ENCODE assay signal across 9 mouse cellular contexts in genomic region chr7:5081241-5081640, GRCm38 (mm10). TPM values are rescaled to one million over a fixed set of nuclear protein-coding genes. Genes with fewer than 3 reads are reported as not detected.
A peak's percentile ranks its signal among the peaks of the same experiment; 100 is the strongest.
DNase-seq lines count a peak whose midpoint lies in the region; ATAC-seq and TF ChIP-seq lines count a peak whose summit lies in the region.
"Had no signal": no experiment of that assay in that cellular context is flagged by ENCODE, and none has a peak within 500 bp of the region (broad histone marks: within the 10 kb centered on the region; RNA-seq: fewer than 3 reads in every experiment).

No protein-coding gene starts in this region.

- peak overlapping the region; percentile 96 for H3K4me3 ChIP-seq in kidney, embryonic 14.5 days (ENCODE audit: low read length)
- peak overlapping the region; percentile 96 for H3K4me3 ChIP-seq in cortical plate, adult 2 months (ENCODE audit: insufficient read depth, low read length)
- H3K4me3 ChIP-seq in intestine, embryonic 15.5 days (replicated peaks), result peak overlapping the region; percentile 99
- H3K4me3 ChIP-seq in midbrain, postnatal 0 days (ENCODE audit: low read depth, low read length), result peak overlapping the region; percentile 99

- TF ChIP-seq POLR2A in cortical plate, adult 2 months (IDR thresholded peaks at IDR 0.05; ENCODE audit: extremely low read depth, insufficient read depth, low read length), result no peak

- peaks cover 55% of the 10 kb centered on the region for H3K36me3 ChIP-seq in kidney, embryonic 14.5 days (ENCODE audit: control insufficient read depth, insufficient read depth, low read length)
- H3K36me3 ChIP-seq in intestine, embryonic 15.5 days, result peaks cover 23% of the 10 kb centered on the region
- peaks cover 36% of the 10 kb centered on the region for H3K36me3 ChIP-seq in midbrain, postnatal 0 days (ENCODE audit: insufficient read depth, low read length)

- no peak for TF ChIP-seq CTCF in cortical plate, adult 2 months (IDR thresholded peaks at IDR 0.05; ENCODE audit: extremely low read depth, insufficient read depth, low read length)
- TF ChIP-seq CTCF in midbrain, postnatal 0 days (IDR thresholded peaks at IDR 0.05), result no peak

- intact Hi-C loops in gastrocnemius, postnatal 36 days (cut with DNase I), result loop anchor here (10.0 kb wide), 1 partner anchor 1386 kb away; the partner anchor contains the start of genes Mboat7 and Tsen34

- no peaks in the 10 kb centered on the region for H3K27me3 ChIP-seq in kidney, embryonic 14.5 days (ENCODE audit: control insufficient read depth, insufficient read depth, low read length)
- no peaks in the 10 kb centered on the region for H3K27me3 ChIP-seq in intestine, embryonic 15.5 days (replicated peaks)
- no peaks in the 10 kb centered on the region for H3K27me3 ChIP-seq in midbrain, postnatal 0 days (ENCODE audit: insufficient read depth, low read length)

- H3K9ac ChIP-seq in kidney, embryonic 14.5 days (ENCODE audit: low read depth, low read length), result peak overlapping the region; percentile 97
- 0 out of 2 replicates have a peak overlapping the region, but pooled peaks have one; percentile 99 for H3K9ac ChIP-seq in intestine, embryonic 15.5 days
- peak overlapping the region; percentile 97 for H3K9ac ChIP-seq in midbrain, postnatal 0 days (replicated peaks; ENCODE audit: low read length, poor library complexity, severe bottlenecking)

- H3K4me1 ChIP-seq in kidney, embryonic 14.5 days (ENCODE audit: control insufficient read depth, insufficient read depth, low read length), result peaks cover 8% of the 10 kb centered on the region
- peaks cover 3% of the 10 kb centered on the region; the same call in 1 of the 2 replicates for H3K4me1 ChIP-seq in cortical plate, adult 2 months (ENCODE audit: control insufficient read depth, insufficient read depth, low read length)
- H3K4me1 ChIP-seq in intestine, embryonic 15.5 days (replicated peaks), result peaks cover 8% of the 10 kb centered on the region
- 0 out of 2 replicates have a peak, but pooled peaks cover 7% of the 10 kb centered on the region for H3K4me1 ChIP-seq in midbrain, postnatal 0 days (ENCODE audit: insufficient read depth, low read length)

- ATAC-seq in kidney, embryonic 14.5 days (ENCODE audit: low FRiP score, low TSS enrichment), result no peak
- ATAC-seq in intestine, embryonic 15.5 days, result no peak
- no peak for ATAC-seq in midbrain, postnatal 0 days (ENCODE audit: low FRiP score)

- H3K4me2 ChIP-seq in kidney, embryonic 14.5 days (replicated peaks; ENCODE audit: low read depth, low read length), result peak overlapping the region; percentile 74
- H3K4me2 ChIP-seq in intestine, embryonic 15.5 days (replicated peaks), result peak overlapping the region; percentile 68
- H3K4me2 ChIP-seq in midbrain, postnatal 0 days (ENCODE audit: low read depth, low read length, poor library complexity, severe bottlenecking), result peak overlapping the region; percentile 91

- no peak overlapping the region for H3K27ac ChIP-seq in kidney, embryonic 14.5 days (ENCODE audit: low read depth, low read length)
- H3K27ac ChIP-seq in cortical plate, adult 2 months (ENCODE audit: insufficient read depth, low read length), result no peak overlapping the region
- no peak overlapping the region for H3K27ac ChIP-seq in intestine, embryonic 15.5 days
- H3K27ac ChIP-seq in midbrain, postnatal 0 days (ENCODE audit: low read depth, low read length), result no peak overlapping the region

- WGBS in kidney, embryonic 14.5 days, result 72% methylated on average over 6 of the region's 6 CpGs
- WGBS in intestine, embryonic 15.5 days, result 57% methylated on average over 6 of the region's 6 CpGs
- WGBS in midbrain, postnatal 0 days, result 67% methylated on average over 6 of the region's 6 CpGs

- DNase-seq in kidney, adult 9 months, result no peak
- no peak for DNase-seq in midbrain, postnatal 0 days (ENCODE audit: low spot score)
- no peak for DNase-seq in ovary, postnatal 36 days (ENCODE audit: low spot score)
- DNase-seq in gastrocnemius, postnatal 36 days, result no peak
- no peak for DNase-seq in frontal cortex, postnatal 10 days (ENCODE audit: low spot score in 2 of 2)
- DNase-seq: lung, postnatal 4 days had no signal

- H3K9me3 ChIP-seq in kidney, embryonic 14.5 days (ENCODE audit: control insufficient read depth, low read length), result no peaks in the 10 kb centered on the region
- no peaks in the 10 kb centered on the region for H3K9me3 ChIP-seq in intestine, embryonic 15.5 days
- H3K9me3 ChIP-seq in midbrain, postnatal 0 days (ENCODE audit: low read length), result no peaks in the 10 kb centered on the region

RNA-seq across cellular contexts. Expression of gene Epn1, which starts 1.2 kb away (rescaled TPM):
- polyA plus RNA-seq in kidney, embryonic 14.5 days (2014; fragmentation: Nextera tagmentation; extraction: Ambion mirVana), result 53.2 and 63.8 TPM in 2 replicates
- 420 and 464 TPM in 2 replicates for polyA plus RNA-seq in cortical plate, adult 2 months (2012; rRNA removed)
- polyA plus RNA-seq in intestine, embryonic 15.5 days (2015; fragmentation: Nextera tagmentation; extraction: Ambion mirVana), result 62.4 and 66.5 TPM in 2 replicates
- 399 and 484 TPM in 2 replicates for total RNA-seq in midbrain, postnatal 0 days (2014; rRNA removed)
- polyA plus RNA-seq in midbrain, postnatal 0 days (2015; fragmentation: Nextera tagmentation; extraction: Ambion mirVana), result 130 and 134 TPM in 2 replicates
- 100 to 1,000 TPM; 149 to 152 TPM for total RNA-seq in gastrocnemius, postnatal 36 days (2021)

RNA-seq across cellular contexts. Expression of gene U2af2, which starts 19.3 kb away (rescaled TPM):
- 120 and 148 TPM in 2 replicates for polyA plus RNA-seq in kidney, embryonic 14.5 days (2014; fragmentation: Nextera tagmentation; extraction: Ambion mirVana)
- 184 TPM in 2 replicates for polyA plus RNA-seq in cortical plate, adult 2 months (2012; rRNA removed)
- polyA plus RNA-seq in intestine, embryonic 15.5 days (2015; fragmentation: Nextera tagmentation; extraction: Ambion mirVana), result 126 and 130 TPM in 2 replicates
- 157 and 161 TPM in 2 replicates for total RNA-seq in midbrain, postnatal 0 days (2014; rRNA removed)
- polyA plus RNA-seq in midbrain, postnatal 0 days (2015; fragmentation: Nextera tagmentation; extraction: Ambion mirVana), result 74.7 and 78.2 TPM in 2 replicates
- 10 to 100 TPM; 38.0 to 48.3 TPM for total RNA-seq in gastrocnemius, postnatal 36 days (2021)

RNA-seq across cellular contexts. Expression of gene Zfp580, which starts 29.9 kb away (rescaled TPM):
- polyA plus RNA-seq in kidney, embryonic 14.5 days (2014; fragmentation: Nextera tagmentation; extraction: Ambion mirVana), result 43.6 and 56.2 TPM in 2 replicates
- 34.4 and 36.9 TPM in 2 replicates for polyA plus RNA-seq in cortical plate, adult 2 months (2012; rRNA removed)
- polyA plus RNA-seq in intestine, embryonic 15.5 days (2015; fragmentation: Nextera tagmentation; extraction: Ambion mirVana), result 22.2 and 25.0 TPM in 2 replicates
- total RNA-seq in midbrain, postnatal 0 days (2014; rRNA removed), result 55.6 and 77.7 TPM in 2 replicates
- 154 and 157 TPM in 2 replicates for polyA plus RNA-seq in midbrain, postnatal 0 days (2015; fragmentation: Nextera tagmentation; extraction: Ambion mirVana)
- 1 to 10 TPM; 2.9 to 3.3 TPM for total RNA-seq in gastrocnemius, postnatal 36 days (2021)

RNA-seq across cellular contexts. Expression of gene Rfpl4, which starts 35.5 kb away (rescaled TPM):
- not detected in 2 replicates for polyA plus RNA-seq in kidney, embryonic 14.5 days (2014; fragmentation: Nextera tagmentation; extraction: Ambion mirVana)
- polyA plus RNA-seq in cortical plate, adult 2 months (2012; rRNA removed), result not detected in 2 replicates
- not detected in 2 replicates for polyA plus RNA-seq in intestine, embryonic 15.5 days (2015; fragmentation: Nextera tagmentation; extraction: Ambion mirVana)
- not detected in 2 replicates for total RNA-seq in midbrain, postnatal 0 days (2014; rRNA removed)
- not detected in 2 replicates for polyA plus RNA-seq in midbrain, postnatal 0 days (2015; fragmentation: Nextera tagmentation; extraction: Ambion mirVana)
- not detected for total RNA-seq in gastrocnemius, postnatal 36 days (2021)

RNA-seq across cellular contexts. Expression of gene Zfp784, which starts 43.0 kb away (rescaled TPM):
- 3.8 and 5.0 TPM in 2 replicates for polyA plus RNA-seq in kidney, embryonic 14.5 days (2014; fragmentation: Nextera tagmentation; extraction: Ambion mirVana)
- 5.7 and 6.5 TPM in 2 replicates for polyA plus RNA-seq in cortical plate, adult 2 months (2012; rRNA removed)
- 6.0 and 6.5 TPM in 2 replicates for polyA plus RNA-seq in intestine, embryonic 15.5 days (2015; fragmentation: Nextera tagmentation; extraction: Ambion mirVana)
- 5.0 and 8.0 TPM in 2 replicates for total RNA-seq in midbrain, postnatal 0 days (2014; rRNA removed)
- polyA plus RNA-seq in midbrain, postnatal 0 days (2015; fragmentation: Nextera tagmentation; extraction: Ambion mirVana), result 4.3 and 5.4 TPM in 2 replicates
- total RNA-seq in gastrocnemius, postnatal 36 days (2021), result 1 to 10 TPM; 2.2 to 3.9 TPM
